Mouse (Mus musculus) thymus, adult 2 months (tissue): ENCODE measurements around the gene Rem1.

Experiments
- CTCF ChIP-seq: fragments of 200-500 bp; IDR thresholded peaks from 2 replicates; pipeline ENCODE4 v1.5.1; 2012; ENCODE audit warnings: mild to moderate bottlenecking, control low read depth, low read length, moderate library complexity, borderline replicate concordance; ENCODE audit not compliant: control insufficient read depth, poor library complexity, insufficient read depth; ENCODE audit errors: extremely low read depth
- POLR2A ChIP-seq: fragments of 200-500 bp; IDR thresholded peaks from 2 replicates; pipeline ENCODE4 v1.6.1; 2012; ENCODE audit warnings: mild to moderate bottlenecking, low read length, control low read depth, moderate library complexity; ENCODE audit not compliant: control insufficient read depth, poor library complexity, insufficient read depth; ENCODE audit errors: extremely low read depth

GRCm38 (mm10) chr2:152620367-152621134, 6.2 kb upstream of the Rem1 start:
- TF ChIP-seq CTCF (no peak), POLR2A (no peak)
